Mouse (Mus musculus) heart, postnatal 0 days (tissue): Measurements from ENCODE around the gene Olfr541.

ENCODE experiments used
- CTCF ChIP-seq: IDR thresholded peaks from 2 replicates; pipeline ENCODE4 v1.5.1; 2016; ENCODE audit warnings: antibody characterized with exemption, control low read depth, low read depth
- EP300 ChIP-seq: IDR thresholded peaks from 2 replicates; pipeline ENCODE4 v1.6.1; 2016; ENCODE audit warnings: antibody characterized with exemption, low read depth

DNA sequence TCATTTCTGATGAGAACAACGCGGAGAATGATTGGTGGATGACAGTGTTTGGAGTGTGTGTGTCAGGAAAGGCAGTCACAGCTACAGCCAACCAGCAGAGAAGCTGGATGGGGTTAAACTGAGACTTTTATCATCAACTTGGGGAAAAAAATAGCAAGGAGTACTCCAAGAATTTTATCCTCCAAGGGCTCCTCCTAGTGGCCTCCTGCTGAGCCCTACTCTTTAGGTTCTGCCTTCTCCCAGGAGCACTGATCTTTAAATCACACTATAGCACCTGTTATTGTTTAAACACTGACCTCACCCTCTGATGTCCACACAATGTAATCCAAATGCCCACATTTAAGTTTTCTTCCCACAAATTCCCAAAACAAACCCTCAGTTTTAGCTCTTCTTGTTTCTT is 36.1 kb downstream of the Olfr541 start:
- no peak for TF ChIP-seq EP300
- TF ChIP-seq CTCF, result no peak
